Mouse (Mus musculus) layer of hippocampus, postnatal 25 days (tissue): ENCODE measurements around the gene Fignl2. TPM values are rescaled to one million over a fixed set of nuclear protein-coding genes. Genes with fewer than 3 reads are reported as not detected.
"Not testable (repeated sequence)": the region's sequence is repeated elsewhere in the genome, so short reads cannot be mapped to it uniquely, and the experiment has no call there.

Experiments used
- DNase-seq, 2 experiments: peaks; one replicate each; pipeline ENCODE4 v3.0.0; 2022; ENCODE audit warnings: mixed read lengths in 2 of 2, low spot score in 1 of 2; ENCODE audit errors: extremely low spot score in 1 of 2
- total RNA-seq, 2 experiments: library from RNA; stranded (reverse); gene quantifications; 2 replicates each; pipeline ENCODE4 v1.2.3; 2021

Gene Fignl2
- 1 to 10 TPM; 1.5 TPM for total RNA-seq

DNA sequence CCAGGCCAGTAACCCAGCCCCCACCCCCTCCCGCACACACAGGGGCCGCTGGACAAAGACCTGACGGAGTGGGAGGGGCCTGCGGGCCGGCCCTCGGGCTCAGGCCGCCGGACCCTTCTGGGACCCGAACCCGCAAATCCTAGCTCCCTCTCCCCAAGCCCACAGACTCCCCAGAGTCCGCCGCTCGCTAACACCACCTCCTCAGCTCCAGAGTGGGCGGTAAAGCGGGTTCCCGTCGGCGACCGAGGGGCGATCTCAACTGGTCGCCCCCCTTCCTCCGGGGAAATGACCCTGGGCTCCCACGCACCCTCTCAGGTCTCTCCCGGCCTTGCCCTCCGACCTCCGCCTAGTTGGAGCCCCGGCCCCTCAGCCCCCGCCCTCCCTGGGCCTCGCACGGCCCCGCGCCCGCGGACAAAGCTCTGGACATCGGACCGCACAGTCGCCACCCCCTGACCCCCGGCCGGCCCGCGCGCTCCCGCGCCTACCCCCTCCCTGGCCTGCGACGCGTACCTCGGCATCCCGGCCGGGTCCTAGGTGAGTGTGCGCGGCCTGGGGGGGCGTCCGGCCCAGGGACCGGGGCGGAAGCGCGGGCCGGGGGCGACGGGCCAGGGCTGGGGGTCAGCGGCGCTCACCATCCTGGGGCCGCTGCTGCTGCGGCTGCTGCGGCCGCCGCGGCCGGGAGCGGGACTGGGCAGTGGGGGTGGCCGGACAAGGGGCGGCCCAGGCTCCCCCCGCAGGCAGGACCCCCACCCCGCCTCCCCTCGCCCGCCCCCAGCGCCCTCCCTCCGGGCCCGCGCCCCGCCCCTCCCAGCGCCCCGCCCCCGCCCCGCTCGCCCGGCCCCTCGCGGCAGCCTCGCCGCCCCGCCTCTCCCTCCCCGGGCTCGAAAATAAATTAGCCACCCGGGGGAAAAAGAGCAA is at the start of gene Fignl2:
Gene Fignl2 (minus strand): TSS at position 755 of the 918 bp plus-strand sequence.
- no peak for DNase-seq

DNA sequence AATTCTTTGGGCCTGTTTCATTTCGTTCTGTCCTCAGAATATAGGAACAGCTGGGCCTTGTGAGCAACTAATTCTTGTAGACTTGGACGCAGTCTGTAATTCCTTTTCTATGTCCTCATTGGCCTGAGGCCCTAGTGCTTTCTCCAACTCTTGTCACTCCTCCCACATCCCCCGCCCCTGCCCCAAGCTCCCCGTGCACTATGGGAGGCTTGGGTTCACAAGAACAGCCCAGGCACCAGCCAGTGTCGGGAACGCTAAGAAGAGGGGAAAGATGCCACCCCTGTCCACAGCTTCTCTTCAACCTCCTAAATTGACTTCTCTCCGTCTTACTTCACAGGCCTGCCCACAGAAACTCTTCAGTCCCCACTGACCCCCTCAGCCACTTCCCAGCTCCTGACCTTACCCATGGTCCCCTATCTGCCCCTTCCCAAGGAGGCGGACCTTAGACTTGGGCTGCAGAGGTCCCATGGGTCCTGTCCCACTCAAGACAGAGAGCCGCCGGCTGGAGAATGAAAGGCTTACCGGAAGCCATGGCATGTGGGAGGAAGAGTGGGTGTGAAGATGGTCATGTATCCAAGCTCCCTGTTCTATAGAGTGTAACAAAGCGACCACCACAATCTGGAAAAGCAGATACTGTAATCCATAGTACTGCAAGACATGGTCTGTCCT is 48.6 kb upstream of the Fignl2 start:
- DNase-seq: no peak

DNA sequence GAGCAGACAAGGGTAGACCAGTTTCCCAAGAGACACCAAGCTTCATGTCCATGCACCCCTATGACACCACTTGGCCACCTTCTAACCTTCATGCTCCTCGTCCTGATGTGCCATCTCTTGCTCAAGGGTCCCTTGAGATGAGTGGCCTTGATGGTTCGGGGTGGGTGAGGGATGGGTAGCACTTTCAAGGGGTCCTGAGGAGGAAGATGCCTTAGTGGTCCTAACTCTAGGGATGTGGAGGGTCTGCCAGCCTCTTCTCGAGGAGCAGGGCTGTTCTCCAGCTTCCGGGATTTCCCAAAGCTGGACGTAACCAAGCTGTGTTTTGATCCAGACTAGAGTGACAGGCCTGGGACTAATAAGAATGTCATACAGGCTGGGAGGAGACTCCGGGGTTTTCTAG is 47.2 kb upstream of the Fignl2 start:
- DNase-seq: no peak

DNA sequence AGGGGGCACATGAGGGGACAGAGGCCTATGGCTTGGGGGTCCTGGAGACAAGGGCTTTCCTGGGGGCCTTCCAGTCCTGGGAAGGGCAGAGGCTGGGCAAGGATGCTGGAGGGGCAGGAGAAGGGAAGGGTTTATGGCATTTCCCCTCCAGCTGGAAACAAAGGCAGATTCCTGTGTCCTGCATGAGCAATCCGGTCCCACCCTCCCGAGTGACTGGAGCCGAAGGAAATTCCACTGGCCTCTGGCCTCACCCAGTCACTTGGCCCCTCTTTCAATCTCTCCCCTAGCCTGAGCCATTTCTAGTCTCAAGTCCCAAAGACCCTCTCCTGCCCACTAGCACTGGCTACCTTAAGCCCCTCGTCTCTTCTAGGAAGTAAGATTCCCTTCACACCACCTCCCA is 44.8 kb upstream of the Fignl2 start:
- no peak for DNase-seq

DNA sequence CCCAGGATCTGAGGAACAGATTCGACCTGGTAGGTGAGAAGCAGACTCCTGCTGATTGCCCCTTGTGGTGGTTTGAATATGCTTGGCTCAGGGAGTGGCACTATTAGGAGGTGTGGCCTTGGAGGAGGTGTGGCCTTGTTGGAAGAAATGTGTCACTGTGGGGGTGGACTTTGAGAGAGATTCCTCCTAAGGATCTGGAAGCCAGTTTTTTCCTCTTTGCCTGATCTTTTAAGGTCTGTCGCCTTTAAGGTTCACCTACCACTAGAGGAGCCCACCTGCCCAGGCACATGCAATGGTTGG is 43.9 kb upstream of the Fignl2 start:
- no peak for DNase-seq

DNA sequence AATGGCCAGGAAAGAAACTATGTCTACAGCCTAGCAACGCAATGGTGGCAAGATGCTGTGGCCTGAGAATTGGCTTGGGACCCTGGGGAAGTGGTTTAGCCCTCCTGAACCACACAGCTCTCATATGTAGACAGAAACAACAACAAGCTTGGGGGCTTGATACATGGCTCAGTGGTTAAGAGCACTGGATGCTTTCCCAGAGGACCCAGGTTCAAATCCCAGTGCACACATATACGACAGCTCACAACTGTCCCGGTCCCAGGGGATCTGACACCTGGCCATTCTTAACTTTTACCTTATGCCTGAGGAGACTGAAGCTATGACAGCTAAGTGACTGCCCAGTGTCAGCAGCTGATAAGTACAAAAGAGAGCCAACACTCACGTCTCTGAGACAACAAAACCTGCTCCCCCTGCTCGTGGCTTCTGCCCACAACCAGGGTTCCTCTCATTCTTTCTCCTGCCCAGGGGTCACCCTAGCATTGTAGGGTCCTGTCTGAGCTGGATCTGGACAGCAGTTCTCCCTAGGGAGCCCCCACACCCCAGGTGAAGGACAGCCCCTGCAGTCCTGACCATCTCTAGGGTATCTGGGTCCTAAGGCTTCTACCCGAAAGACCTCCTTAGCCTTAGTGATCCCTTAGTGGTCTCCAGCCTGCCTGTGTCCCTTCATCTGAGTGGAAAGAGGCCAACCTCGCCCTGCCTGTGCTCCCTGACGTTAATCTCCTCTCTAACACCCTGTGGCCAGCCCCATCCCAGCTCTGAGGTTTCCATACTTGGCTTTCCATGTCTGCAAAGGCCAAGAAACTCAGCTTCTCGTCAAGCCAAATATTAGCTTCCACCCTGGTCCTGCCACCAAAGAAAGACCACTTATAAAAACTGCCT is 43.3 kb upstream of the Fignl2 start:
- DNase-seq: no peak

DNA sequence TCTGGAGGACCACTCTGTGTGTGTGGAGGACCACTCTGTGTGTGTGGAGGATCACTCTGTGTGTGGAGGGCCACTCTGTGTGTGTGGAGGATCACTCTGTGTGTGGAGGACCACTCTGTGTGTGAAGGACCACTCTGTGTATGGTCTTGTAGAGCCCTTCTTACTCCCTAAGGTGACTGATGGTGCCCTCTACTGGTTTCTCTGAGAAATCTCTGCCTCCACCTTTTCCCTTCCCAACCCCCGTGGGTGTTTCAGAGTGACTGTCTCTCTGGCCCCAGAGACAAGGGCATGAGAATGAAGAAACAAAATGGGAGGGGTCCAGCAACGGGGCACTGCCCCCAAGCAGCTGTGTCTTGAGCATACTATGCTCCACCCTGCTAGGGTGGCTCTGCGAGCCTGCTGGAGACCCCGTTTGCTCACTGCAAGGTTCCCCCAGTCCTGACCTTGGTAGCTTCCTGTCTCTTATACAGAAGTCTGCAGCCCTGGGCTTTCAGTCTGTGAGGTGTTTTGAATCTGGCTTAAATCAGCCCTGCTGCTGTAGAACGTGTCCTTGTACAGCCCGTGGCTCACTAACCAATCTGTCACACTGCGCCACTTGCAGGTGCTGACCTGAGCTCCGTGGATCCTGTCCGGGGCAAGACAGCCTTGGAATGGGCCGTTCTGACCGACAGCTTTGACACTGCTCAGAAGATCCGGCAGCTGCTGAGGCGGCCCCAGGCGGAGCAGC is 40.2 kb upstream of the Fignl2 start:
- no peak for DNase-seq

DNA sequence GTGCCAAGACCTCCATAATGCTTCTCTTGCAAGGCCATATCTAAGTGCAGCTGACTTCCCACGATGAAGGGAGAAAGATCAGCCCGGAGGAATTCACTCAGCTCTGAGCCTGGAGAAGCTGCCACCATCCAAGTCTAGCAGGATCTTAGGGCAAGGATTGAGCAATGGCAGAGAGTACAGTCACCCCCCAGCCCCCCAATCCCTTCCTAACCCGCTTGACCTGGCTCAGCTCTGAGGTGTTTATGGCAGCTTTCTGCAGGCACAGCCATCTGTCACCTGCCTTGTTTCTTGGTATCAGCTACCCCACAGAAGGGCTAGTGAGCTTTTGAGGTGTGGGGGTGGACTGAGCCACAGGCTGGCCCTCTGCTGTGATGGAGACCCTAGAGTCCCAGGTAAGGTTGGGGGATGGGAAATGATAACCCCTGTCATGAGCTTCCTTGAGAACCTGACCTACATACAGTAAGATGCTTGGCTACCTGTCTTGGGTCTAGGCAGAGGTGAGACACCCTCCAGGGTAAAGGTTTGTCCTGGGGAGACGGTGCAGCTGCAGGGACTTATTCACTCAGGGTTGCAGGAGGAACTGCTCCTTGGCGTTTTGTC is 37.2 kb upstream of the Fignl2 start, which contains the start of gene Ankrd33:
Gene Ankrd33 (plus strand): TSS at position 245 of the 600 bp plus-strand sequence.
- DNase-seq: no peak

DNA sequence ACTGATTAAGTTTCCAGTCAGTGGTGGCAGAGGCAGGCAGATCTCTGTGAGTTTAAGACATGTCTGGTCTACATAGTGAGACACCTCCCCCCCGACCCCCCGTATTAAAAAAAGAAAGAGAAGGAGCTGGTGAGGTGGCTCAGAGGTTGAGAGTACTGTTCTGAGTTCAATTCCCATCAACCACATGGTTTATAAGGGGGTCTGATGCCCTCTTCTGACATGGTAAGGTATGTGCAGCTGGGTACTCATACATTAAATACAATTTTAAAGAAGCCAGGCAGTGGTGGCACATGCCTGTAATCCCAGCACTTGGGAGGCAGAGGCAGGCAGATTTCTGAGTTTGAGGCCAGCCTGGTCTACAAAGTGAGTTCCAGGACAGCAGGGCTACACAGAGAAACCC is 35.4 kb upstream of the Fignl2 start:
- not testable (repeated sequence) for DNase-seq

DNA sequence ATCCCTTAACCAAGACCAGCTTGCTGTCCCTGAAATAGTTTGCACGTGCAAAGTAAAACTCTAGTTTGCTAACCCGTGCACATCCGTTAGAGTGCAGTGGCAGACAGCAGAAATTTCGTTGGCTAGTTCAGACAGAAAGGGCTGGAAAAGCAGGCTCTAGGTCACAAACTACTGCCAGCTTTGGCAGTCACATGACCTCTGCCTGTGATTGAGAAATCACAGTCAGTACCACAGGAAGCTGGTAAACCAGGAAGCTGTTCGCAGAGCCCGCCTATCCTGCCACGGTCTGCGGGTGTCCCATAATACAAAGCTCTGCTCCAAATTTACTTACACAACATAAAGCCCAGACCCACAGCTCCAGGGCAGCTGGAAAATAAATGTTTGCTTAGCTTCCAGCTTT is 34.8 kb upstream of the Fignl2 start:
- no peak for DNase-seq

DNA sequence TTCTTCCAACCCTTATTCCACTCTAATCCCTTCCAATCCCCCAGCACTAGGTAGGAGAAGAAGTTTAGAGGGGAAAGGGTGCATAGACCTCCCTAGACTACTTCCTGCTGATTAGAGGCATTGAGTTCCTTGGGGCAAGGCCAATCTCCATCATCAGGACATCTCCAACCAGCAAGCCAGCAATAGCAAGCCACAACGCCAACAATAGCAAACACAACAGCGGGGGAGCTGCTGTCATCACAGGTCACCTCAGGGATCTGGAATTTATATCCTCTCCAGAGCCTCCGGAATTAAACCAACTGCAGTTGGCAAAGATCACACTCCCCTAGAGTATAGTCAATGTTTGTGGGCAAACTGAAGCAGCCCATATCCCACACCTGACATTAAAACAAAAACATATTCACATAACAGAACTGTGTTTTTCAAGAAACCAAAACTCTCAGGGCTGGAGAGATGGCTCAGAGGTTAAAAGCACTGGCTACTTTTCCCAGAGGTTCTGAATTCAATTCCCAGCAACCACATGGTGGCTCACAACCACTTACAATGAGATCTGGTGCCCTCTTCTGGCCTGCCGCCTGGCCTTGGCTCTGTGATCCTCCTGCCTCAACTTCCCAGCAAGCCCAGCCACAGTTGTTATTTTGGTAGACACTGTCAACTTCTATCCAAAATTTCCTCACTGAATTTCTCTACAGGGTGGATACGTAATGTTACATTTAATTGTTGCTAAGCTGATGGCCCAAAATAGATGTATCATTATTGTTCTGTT is 29.7 kb upstream of the Fignl2 start:
- no peak for DNase-seq

DNA sequence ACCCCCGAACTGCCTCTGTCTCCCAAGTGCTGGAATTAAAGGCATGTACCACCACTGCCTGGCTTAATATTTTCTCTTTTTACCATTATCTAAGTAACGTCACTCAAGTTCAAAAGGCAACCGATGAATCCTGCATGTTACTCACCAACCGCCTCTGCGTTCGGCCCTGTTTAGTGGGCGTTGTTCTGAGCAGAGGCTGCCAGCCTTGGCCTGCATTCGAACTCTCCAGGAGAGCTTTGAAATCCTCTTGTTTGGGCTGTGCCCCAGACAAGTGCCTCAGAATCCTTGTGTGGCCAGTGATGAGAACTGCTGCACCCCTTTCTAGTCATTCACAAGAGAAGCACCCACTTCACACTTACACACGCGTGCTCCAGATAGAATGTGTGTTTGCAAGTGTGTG is 27.6 kb upstream of the Fignl2 start:
- no peak for DNase-seq

DNA sequence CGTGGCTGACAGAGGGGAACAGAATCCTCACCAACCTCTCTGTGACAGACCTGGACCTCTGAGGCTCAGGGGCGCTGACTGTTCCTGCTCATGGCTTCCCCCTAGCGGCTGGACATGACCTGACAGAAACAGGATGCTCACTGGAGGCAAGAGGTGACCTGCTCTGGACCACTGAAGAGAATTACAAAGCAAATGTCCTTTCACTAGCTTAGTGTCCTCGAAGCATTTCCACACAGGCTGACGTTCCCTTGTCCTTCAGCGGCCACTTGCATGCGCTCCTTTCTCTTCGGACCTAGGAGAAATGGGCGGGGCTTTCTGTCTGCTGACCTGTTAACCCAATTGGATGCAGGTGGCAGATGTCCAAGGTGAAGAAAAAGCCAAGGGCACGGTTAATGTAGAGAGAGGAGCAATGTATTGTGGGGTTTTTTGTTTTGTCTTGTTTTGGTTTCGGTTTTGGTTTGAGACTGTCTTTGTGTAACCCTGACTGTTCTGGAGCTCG is 27.2 kb upstream of the Fignl2 start:
- DNase-seq: peak; percentile 56 to 83

DNA sequence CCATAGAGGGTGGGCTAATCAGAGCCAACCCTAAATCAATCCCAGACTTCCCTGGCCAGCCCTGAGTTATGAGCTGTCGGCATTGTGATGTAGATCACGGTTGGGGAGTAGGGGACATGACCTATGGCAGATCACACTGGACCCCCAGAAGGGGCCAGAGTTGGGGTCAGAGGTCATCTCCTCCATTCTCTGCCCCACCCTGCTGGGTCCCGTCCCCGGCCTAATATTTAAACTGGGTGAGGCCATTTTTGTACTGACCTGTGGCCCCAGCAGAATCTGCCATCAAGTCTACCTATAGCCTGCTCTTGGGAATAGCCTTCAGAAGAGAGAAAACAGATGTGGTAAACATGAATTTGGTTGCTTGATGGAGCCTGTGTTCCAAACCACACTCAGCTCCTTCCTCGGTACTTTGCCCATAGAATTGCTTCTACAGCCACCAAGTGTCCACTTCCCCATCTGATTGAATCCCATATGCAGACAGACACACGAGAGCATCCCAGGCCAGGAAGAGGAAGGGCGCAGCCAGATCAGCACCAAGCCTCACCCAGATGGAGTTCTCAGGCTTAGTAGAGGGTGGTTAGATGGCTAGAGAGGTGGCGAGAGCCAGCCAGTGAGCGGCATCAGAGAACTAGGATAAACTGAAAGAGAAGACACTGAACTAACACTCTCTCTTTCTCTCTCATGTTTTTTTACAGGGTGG is 25.4 kb upstream of the Fignl2 start:
- no peak for DNase-seq

DNA sequence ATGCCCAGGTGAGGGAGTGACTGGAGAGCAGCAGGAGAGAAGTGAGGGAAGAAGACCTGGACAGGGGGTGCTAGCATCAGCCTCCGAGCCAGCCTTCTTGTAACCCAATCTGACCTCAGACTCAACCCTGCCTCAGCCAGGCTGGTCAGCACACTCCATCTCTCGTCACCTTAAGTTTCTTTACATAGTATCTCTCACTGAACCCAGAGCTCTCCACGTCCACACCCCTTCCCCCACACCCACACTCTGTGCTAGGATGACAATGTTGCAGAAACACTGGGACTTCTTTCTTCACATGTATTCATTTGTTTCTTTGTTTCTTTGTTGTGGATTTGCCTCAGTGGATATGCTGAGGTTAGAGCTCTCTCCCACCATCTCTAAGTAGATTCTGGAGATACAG is 22.6 kb upstream of the Fignl2 start:
- no peak for DNase-seq

DNA sequence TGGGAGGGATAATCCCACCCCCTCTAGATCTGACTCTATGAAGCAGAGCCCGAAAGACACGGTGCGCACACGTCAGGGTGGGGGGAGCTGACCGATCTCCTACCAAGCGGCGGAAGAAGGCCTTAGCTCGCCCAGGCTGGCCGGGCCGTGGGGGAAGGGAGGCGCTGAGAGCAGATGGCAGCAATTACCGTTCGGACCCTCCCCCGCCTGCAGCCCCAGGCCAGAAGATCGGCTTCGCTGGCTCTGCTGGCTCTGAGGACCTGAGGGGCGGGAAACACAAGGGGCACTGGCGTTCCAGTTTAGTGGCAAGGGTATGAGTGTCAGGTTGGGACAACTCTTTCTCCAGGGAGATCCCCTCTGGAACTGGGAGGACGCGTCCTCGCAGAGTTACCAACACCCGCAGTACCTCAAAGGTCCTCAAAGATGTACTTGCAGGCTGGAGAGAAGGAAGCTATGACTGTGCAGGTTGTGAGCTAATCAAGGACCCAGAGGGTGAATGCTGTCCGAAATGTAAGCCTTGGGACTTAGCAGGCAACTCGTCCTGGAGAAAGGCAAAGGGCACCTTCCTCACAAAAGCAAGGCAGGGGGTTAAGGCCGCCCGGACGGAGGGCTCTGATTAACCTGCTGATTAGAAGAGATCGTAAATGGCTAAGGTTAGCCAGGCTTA is 19.8 kb upstream of the Fignl2 start:
- DNase-seq: no peak

DNA sequence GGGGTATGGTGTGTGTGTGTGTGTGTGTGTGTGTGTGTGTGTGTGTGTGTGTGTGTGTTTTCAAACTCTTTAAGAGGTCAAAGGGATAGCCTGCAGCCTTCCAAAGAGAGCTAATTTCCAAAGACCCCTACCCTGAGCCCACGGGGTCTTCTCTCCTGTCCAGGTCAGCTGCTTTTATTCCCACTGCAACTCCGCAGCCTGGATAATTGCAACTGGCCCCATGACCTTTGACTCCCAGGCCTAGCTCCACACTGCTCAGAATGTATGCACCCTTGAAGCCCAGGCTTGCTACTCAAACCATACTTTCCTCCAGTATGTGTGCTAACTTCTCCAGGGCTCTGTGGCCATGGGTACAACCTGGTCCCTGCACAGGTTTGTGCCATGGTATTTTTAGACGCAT is 17.0 kb upstream of the Fignl2 start:
- DNase-seq: no peak

DNA sequence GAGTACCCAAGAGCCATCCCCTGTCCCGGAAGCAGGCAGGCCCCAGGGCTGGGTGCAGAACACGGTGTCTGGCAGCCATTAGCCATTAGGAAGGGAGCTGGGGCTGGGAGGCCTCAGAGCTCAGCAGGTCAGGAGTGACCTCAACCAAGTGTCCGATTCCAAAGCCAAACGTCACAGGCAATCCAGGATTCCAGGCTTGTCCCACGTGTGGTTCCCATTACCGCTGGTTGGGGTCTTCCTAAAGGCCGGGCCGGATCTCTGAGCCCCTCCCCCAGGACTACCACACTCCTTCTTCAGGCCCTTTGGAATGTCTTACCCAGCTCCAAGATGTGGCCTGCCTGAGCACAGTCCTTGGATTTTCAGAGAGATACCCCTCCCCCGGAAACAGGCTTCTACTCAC is 16.6 kb upstream of the Fignl2 start:
- no peak for DNase-seq
